Mouse (Mus musculus) myocyte (in vitro differentiated cells): ENCODE measurements around the gene Ten1. TPM values are rescaled to one million over a fixed set of nuclear protein-coding genes. Genes with fewer than 3 reads are reported as not detected.

Experiments
- H3K27me3 ChIP-seq: one replicate; pipeline ENCODE4 v1.6.1; 2011; ENCODE audit not compliant: control insufficient read depth, insufficient read depth, insufficient read length
- H3K36me3 ChIP-seq: one replicate; pipeline ENCODE4 v1.6.1; 2011; ENCODE audit not compliant: control insufficient read depth, insufficient read depth
- H3K4me2 ChIP-seq: one replicate; pipeline ENCODE4 v1.6.1; 2011; ENCODE audit warnings: low read depth, control low read depth
- H3K4me3 ChIP-seq: one replicate; pipeline ENCODE4 v1.5.1; 2011; ENCODE audit warnings: mild to moderate bottlenecking, control low read depth, moderate library complexity
- H3K79me2 ChIP-seq: one replicate; pipeline ENCODE4 v1.6.1; 2011; ENCODE audit not compliant: control insufficient read depth, insufficient read depth
- H3ac ChIP-seq: one replicate; pipeline ENCODE4 v1.6.1; 2011; ENCODE audit not compliant: control insufficient read depth, insufficient read length
- CEBPB ChIP-seq: IDR thresholded peaks from 2 replicates; pipeline ENCODE4 v1.6.1; 2011; ENCODE audit warnings: mild to moderate bottlenecking, moderate library complexity; ENCODE audit not compliant: poor library complexity, insufficient read depth, severe bottlenecking
- E2F4 ChIP-seq: IDR thresholded peaks from one replicate; pipeline ENCODE4 v1.6.1; 2011; ENCODE audit warnings: mild to moderate bottlenecking, control low read depth, moderate library complexity; ENCODE audit not compliant: insufficient read depth
- MAX ChIP-seq: IDR thresholded peaks from one replicate; pipeline ENCODE4 v1.6.1; 2011; ENCODE audit warnings: low read depth, mild to moderate bottlenecking, control low read depth
- MYOD1 ChIP-seq, 3 experiments: IDR thresholded peaks; one replicate each; pipeline ENCODE4 v1.6.1; 2011; ENCODE audit warnings: control low read depth in 2 of 3, low read depth in 2 of 3, mild to moderate bottlenecking in 2 of 3, moderate library complexity in 1 of 3; ENCODE audit not compliant: insufficient read length in 2 of 3, control insufficient read depth in 1 of 3
- MYOG ChIP-seq, 3 experiments: IDR thresholded peaks; one replicate each; pipeline ENCODE4 v1.6.1; 2011; ENCODE audit warnings: control low read depth in 2 of 3, low read depth in 2 of 3, mild to moderate bottlenecking in 2 of 3; ENCODE audit not compliant: insufficient read length in 2 of 3, control insufficient read depth in 1 of 3, insufficient read depth in 1 of 3
- POLR2A ChIP-seq: IDR thresholded peaks from one replicate; pipeline ENCODE4 v1.6.1; 2011; ENCODE audit warnings: low read depth, mild to moderate bottlenecking, control low read depth, moderate library complexity; ENCODE audit not compliant: insufficient read length
- POLR2AphosphoS2 ChIP-seq: IDR thresholded peaks from one replicate; pipeline ENCODE4 v1.6.1; 2011; ENCODE audit warnings: low read depth, control low read depth; ENCODE audit not compliant: insufficient read length
- REST ChIP-seq: IDR thresholded peaks from one replicate; pipeline ENCODE4 v1.6.1; 2011; ENCODE audit warnings: mild to moderate bottlenecking, control low read depth, moderate library complexity; ENCODE audit not compliant: insufficient read depth, insufficient read length
- SRF ChIP-seq: IDR thresholded peaks from one replicate; pipeline ENCODE4 v1.6.1; 2011; ENCODE audit warnings: low read depth; ENCODE audit not compliant: control insufficient read depth, insufficient read length
- TCF12 ChIP-seq: IDR thresholded peaks from one replicate; pipeline ENCODE4 v1.6.1; 2011; ENCODE audit warnings: mild to moderate bottlenecking, control low read depth; ENCODE audit not compliant: poor library complexity, insufficient read depth, severe bottlenecking
- TCF3 ChIP-seq: IDR thresholded peaks from one replicate; pipeline ENCODE4 v1.6.1; 2011; ENCODE audit warnings: low read depth, control low read depth; ENCODE audit not compliant: insufficient read length
- USF1 ChIP-seq: IDR thresholded peaks from one replicate; pipeline ENCODE4 v1.6.1; 2011; ENCODE audit warnings: low read depth, mild to moderate bottlenecking, control low read depth, moderate library complexity
- polyA plus RNA-seq: library from polyadenylated mRNA; unstranded; fragments of >200 nt; fragmentation: generic; extraction: Trizol; gene quantifications from one replicate; pipeline ENCODE4 v1.2.1, GENCODE M21; 2012; ENCODE audit warnings: missing spikeins

Gene Ten1
- polyA plus RNA-seq, 1 experiment = 61.4 TPM

DNA sequence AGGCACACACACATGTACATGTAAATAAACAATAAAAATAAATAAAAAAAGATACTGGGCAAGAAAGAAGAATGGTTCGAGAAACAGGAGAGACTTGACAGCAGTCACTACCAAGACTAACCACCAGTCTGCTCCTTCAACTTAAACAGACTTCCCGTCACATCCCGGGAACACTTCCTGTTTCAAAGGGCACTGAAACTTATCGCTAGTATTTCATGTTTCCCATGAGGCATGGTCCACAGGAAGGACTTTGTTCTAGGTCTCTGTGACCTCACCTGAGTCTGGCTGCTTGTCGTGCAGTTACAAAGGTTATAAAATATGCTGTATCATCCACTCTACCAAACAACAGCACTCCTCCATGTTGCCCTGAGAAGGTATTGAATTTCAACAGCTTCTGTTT is 3.4 kb upstream of the Ten1 start:
- Histone ChIP-seq H3K27me3 (no peaks in the 10 kb centered on the region), H3K4me2 (no peak overlapping the region), H3K79me2 (peaks cover 30% of the 10 kb centered on the region), H3K4me3 (no peak overlapping the region), H3K36me3 (peaks cover 4% of the 10 kb centered on the region), H3ac (no peak overlapping the region)
- TF ChIP-seq TCF3 (no peak), TCF12 (no peak), E2F4 (no peak), REST (no peak)

DNA sequence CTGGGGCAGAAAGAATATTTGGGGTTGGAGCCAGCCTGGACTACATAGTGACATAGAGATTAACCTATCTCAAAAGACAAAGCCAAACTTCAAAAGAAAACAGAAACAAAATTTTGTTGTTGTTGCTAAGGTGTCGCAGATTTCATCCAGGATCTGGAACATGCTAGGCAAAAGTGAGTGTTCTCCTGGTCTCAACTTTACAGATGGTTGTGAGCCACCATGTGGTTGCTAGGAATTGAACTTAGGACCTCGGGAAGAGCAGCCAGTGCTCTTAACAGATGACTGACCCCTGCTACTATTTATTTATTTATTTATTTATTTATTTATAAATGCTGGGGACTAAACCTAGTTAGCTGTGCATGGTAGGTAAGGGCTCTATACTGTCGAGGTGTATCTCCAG is 2.3 kb upstream of the Ten1 start:
- TF ChIP-seq E2F4 (no peak), POLR2AphosphoS2 (no peak), USF1 (no peak), SRF (no peak), MAX (no peak), MYOG (IDR thresholded peaks at IDR 0.05; ENCODE audit: control insufficient read depth in 1 of 3, insufficient read depth in 1 of 3, insufficient read length in 2 of 3, low read depth in 2 of 3) (no peak), MYOD1 (IDR thresholded peaks at IDR 0.05; ENCODE audit: control insufficient read depth in 1 of 3, insufficient read length in 2 of 3, low read depth in 2 of 3) (no peak), POLR2A (no peak), CEBPB (no peak)
- Histone ChIP-seq H3K27me3 (no peaks in the 10 kb centered on the region), H3K79me2 (peaks cover 34% of the 10 kb centered on the region), H3K36me3 (peaks cover under 1% of the 10 kb centered on the region), H3K4me3 (no peak overlapping the region), H3ac (no peak overlapping the region), H3K4me2 (no peak overlapping the region)

DNA sequence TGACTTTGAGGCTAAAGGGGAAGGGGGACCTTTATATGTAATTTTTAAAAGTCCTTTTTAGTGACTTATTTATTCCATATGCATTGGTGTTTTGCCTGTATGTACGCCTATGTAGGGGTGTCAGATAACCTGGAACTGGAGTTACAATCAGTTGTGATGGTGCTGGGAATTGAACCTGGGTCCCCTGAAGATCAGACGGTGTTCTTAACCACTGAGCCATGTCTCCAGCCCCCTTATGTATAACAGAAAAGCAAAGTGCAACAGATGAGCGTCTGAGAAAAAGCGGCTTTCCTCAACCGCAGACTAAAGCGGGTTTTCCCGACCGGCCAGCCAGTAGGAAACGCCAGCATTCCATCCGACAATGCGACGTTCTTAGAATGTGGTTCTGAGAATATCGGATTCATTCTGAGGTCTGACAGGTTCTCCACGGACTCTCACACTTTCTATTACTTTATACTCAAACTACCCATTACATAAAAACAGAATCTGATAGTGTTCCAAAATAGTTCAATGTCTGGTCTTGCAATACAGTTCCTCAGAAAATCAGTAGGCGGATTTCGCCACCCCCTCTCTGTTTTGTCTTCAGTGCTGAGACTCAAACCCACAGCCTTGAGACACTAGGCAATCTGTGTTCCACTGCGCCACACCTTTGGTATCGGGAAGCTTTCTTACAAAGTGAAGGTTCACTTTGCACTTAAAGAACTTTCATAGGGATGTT is 1.6 kb upstream of the Ten1 start:
- Histone ChIP-seq H3K4me3 (peak overlapping the region; percentile 93), H3K4me2 (peak overlapping the region; percentile 95), H3K36me3 (no peaks in the 10 kb centered on the region), H3K79me2 (peaks cover 34% of the 10 kb centered on the region), H3ac (no peak overlapping the region), H3K27me3 (no peaks in the 10 kb centered on the region)
- TF ChIP-seq MAX = no peak
- TF ChIP-seq CEBPB = no peak
- no peak for TF ChIP-seq MYOG (IDR thresholded peaks at IDR 0.05; ENCODE audit: control insufficient read depth in 1 of 3, insufficient read depth in 1 of 3, insufficient read length in 2 of 3, low read depth in 2 of 3)
- TF ChIP-seq TCF3 = no peak
- TF ChIP-seq TCF12 = no peak
- TF ChIP-seq POLR2A = no peak
- no peak for TF ChIP-seq E2F4
- TF ChIP-seq MYOD1 (IDR thresholded peaks at IDR 0.05; ENCODE audit: control insufficient read depth in 1 of 3, insufficient read length in 2 of 3, low read depth in 2 of 3) = no peak

DNA sequence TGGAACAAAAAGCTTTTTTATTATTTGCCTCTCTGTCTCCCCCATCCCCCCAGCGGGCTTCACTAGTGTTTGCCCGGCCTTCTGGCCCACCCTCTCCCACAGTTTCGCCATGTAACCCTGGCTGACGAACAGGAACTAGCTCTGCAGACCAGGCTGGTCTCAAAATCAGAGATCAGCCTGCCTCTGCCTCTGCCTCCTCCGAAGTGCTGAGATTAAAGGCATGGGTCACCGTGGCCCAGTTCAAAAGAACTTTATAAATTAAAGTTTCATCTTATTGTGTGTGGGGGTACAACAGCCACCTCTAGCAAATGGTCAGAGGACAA is 1.1 kb upstream of the Ten1 start:
- H3K79me2 ChIP-seq = peaks cover 34% of the 10 kb centered on the region
- peak overlapping the region; percentile 93 for H3K4me3 ChIP-seq
- H3K27me3 ChIP-seq = no peaks in the 10 kb centered on the region
- peak overlapping the region; percentile 95 for H3K4me2 ChIP-seq
- TF ChIP-seq SRF = no peak
- no peak for TF ChIP-seq MAX
- TF ChIP-seq E2F4 = no peak
- no peak for TF ChIP-seq CEBPB
- H3K36me3 ChIP-seq = no peaks in the 10 kb centered on the region
- no peak overlapping the region for H3ac ChIP-seq

DNA sequence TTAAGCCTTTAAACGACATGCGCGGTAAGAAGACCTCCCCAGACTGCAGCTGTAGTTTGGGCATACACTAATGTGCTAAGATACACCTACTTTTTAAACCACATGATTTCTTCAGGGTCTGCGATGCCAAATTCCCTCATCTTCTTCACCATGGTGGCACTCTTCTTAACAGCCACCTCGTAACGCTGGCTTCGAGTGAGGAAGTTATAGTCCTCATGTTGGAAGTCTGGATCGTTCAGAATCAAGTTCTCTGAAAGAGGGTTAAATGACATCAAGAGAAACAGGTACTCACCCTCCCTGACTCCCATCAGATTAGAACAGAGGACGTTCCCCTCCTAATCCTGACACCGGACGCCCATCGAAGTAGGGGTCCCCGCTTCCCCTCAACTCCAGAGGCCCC is 523 bp upstream of the Ten1 start:
- Histone ChIP-seq H3ac (peak overlapping the region; percentile 70), H3K4me2 (peak overlapping the region; percentile 95), H3K27me3 (no peaks in the 10 kb centered on the region), H3K4me3 (peak overlapping the region; percentile 93), H3K79me2 (peaks cover 34% of the 10 kb centered on the region), H3K36me3 (no peaks in the 10 kb centered on the region)
- TF ChIP-seq USF1 = no peak
- no peak for TF ChIP-seq MAX
- TF ChIP-seq TCF3 = no peak
- TF ChIP-seq TCF12 = no peak
- no peak for TF ChIP-seq POLR2A
- TF ChIP-seq CEBPB = no peak
- TF ChIP-seq POLR2AphosphoS2 = no peak
- TF ChIP-seq MYOG (IDR thresholded peaks at IDR 0.05; ENCODE audit: control insufficient read depth in 1 of 3, insufficient read depth in 1 of 3, insufficient read length in 2 of 3, low read depth in 2 of 3) = no peak
- TF ChIP-seq E2F4 = no peak
- TF ChIP-seq SRF = no peak
- TF ChIP-seq REST = no peak
